Mouse (Mus musculus): ENCODE results near the gene Map3k9.
A peak's percentile ranks its signal among the peaks of the same experiment; 100 is the strongest.

Gene Map3k9

GRCm38 (mm10) chr12:81783301-81783700, 2.3 kb upstream of the Map3k9 start:
- DNase-seq = peak; percentile 29 to 60

- DNase-seq = peak in 1 of 2 experiments; percentile 30
These were observed 1.6 kb upstream of the Map3k9 start for GRCm38 (mm10) chr12:81782606-81783005.

DNA sequence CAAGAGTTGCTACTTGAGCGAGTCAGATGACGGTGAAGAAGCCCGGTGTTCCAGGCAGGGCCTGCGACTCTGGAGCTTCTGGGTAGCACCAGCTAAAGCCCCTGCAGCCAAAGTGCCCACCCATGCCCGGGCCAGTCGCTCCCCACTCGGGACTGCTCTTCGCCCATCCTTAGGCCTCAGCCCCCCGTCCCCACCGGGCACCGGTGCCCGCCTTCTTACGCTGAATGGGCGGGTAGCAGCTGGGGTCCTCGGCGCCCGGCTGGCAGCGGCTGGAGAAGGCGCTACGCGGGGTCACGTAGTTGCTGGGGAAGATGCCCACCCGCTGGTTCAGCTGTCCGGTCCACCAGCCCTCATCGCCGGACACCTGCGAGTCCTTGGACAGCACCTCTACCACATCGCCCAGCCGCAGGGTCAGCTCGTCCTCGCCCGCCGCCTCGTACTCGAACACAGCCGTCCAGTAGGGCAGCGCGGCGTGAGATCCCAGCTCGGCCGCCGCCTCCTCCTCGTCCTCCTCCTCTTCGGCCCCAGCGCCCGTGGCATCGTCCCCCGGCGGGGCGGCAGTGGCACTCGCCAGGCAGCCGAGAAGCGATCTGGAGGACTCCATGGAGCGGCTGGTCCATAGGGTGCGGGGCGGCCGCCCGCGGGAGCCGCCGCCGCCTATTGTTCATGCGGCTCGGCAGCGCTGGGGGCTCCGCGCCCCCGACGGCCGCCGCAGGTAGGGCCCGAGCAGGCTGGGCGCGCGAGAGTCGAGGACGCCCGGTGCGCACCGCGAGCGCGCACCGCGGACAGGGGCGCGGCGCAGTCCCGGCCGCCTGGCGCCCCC, 493 bp downstream of the Map3k9 start:
- peak; percentile 28 to 38 for DNase-seq

DNA sequence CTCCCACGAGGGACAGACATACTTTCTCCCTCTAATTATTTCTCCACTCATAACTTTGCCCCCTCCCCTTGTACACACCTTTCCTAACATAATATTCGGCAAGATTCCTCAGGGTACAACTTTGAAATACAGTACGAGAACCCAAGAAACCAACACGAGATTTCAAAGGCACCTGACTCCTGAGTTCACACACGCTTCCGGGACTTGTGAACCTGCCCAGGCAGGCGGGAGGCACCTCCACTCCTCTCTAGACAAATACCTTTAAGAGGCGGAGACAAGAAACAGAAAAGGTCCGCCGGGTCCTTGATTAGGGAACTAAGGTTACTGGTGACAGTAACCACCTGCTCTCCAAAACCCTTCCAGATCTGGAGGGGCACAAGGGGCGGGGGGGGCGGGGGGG, 1.1 kb downstream of the Map3k9 start:
- peak; percentile 42 to 69 for DNase-seq

DNA sequence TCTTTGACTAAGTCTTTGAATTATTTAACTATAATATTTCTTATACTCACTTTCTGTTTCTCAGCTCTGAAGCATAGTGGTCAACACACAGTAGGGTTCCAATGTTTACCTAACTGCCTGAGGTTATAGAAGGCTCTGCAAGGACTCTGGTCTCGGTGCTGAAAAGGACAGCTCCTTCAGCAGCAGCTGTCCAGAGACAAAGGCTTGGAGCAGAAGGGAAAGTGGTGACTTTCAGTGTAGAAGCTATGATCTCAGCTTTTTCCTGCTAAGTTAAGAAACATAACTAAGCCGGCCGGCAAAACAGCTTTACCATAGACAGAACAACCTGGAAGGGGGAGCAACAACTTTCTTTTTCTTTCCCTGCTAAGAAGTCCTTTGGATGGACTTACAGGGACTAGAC, 4.8 kb downstream of the Map3k9 start:
- DNase-seq = peak in 1 of 2 experiments; percentile 29

DNA sequence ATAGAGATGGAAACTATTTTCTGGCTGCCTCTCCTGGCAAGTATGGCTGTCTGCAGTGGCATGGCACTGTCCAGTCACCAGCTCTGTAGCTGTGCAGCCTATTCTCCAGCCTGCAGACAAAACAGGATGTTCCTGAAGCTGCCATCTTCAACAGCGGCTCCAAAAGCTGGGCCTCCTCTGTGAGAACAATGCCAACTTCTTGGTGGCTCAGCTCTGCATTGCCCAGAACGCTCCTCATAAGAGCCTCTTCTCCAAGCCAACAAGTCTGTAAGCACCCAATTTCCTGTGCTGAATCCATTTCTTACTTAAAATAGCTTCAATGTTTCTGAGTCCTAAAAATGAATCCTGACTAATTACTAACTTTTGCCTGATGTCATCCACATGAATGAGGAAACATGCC, 5.3 kb downstream of the Map3k9 start:
- no peak for DNase-seq

DNA sequence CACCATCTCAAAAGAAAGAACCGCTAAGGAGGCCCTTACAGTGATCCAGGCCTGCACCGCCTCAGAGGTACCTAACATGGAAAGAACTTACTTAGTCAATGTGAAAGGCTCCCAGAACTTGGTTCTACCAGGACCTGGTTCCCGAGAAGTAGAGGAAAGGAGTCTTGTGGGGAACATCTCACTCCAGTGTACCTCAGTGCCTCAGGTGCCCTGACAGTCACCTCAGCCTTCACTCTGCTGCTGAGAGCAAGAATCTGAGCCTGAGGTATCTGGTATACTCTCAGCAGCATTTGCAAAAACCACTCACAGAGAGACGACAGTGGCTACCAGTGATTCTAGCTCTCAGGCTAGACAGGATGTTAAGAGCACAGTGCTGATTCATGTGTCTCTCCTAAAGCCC, 6.8 kb downstream of the Map3k9 start:
- no peak for DNase-seq

DNA sequence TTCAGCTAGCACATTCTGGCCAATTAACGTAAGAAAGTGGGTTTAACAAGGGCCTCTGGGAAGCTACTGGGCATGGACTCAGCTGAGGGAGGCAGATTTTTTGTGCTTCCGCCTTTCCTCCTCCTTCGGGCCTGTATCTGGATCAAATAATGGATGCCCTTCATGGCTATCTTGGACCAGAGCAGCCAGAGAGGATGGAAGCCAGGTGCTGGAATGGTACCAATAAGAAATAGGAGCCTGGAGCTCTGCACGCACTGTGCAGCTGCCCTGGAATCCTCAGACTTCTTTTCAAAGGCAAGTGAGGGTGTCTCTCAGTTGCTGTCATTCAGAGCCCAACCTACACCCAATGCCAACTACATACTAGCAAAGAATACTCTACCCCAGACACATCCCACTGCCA, 11.5 kb downstream of the Map3k9 start:
- DNase-seq = no peak

GRCm38 (mm10) chr12:81765386-81765785, 15.6 kb downstream of the Map3k9 start:
- DNase-seq = no peak

DNA sequence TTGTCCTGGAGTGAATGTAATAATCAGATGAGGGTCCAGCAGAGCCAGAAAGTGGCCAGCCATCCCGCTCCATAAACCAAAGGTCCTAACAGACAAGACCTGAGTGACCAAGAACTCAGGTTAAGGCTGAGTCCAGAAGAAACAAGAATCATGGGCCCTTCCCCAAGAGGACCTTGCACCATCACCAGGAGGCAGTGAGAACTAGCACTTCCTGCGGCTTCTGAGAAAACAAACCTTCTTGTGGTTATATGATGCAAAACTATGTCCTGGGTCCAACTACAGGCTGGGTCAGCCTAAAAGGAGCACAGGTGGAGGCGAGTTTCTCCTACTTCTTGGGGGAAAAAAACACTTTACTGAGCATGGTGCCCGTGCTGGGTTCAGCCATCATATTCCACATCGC, 16.6 kb downstream of the Map3k9 start:
- no peak for DNase-seq

DNA sequence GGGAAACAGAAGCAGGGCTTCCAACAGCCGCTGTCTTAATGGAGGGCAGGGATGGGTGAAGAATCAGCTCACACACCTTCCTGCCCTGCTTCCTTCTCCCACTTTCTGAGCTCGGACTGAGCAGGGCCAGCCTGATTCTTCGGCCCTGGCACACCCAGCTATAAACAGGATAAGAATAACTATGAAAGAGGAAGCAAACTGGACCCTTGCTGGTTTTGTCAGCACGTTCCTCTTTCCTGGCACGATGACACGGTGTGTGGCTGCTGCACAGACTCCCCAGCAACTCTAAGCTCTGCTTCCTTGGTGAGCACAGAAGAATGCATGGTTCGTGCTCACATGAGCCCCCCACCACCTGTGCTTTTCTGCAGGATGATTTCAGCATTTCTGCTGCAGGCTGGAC, 26.3 kb downstream of the Map3k9 start:
- peak; percentile 62 to 69 for DNase-seq

- no peak for DNase-seq
These were observed 29.9 kb downstream of the Map3k9 start for GRCm38 (mm10) chr12:81751116-81751515.

DNA sequence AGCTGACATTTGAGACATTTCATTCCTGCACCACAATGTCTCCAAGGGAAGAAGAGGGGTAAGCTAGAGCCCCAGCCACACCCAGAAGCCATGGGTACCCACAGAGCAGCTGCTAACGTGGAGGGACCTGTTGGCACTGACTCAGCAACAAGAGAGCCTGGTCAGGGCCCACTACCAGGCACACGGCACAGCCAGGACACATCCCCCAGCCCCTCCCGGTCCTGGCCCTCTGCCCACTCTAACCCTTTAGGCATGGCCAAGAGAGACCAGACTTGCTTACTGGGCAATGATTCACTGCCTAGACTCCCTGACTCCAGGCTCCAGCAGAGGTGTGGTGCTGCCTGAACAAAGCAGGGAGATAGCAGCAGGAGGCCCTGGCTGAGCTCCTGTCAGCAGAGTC, 32.1 kb downstream of the Map3k9 start:
- no peak for DNase-seq

GRCm38 (mm10) chr12:81748021-81748576, 32.9 kb downstream of the Map3k9 start:
- DNase-seq = no peak

DNA sequence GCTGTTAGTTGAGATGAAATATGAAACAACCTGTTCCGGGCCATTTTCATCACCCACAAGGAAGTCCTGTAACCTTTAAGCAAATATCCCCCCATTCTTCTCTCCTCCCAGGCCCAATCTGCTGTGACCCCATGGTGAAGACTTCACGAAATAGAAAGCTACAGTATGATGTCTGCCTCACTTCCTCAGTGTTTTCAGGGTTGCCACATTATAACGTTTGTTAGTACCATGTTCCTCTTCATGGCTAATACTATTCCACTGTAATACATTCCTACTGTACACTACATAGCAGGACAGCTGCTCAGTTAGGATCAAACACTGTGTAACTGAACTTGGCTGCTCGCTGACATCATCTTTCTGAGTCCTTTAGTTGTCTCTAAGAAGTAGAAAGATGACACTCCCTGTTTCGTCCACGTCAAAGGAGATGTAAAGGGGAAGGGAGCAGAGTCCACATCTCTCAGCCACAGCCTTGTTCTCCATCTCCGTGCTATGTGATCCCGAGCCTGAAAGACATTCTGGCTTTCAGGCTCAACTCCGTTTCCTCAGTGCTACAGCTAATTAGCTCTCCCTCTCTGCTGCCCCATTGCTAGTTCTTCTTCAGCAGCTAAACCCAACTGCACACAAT, 34.5 kb downstream of the Map3k9 start:
- DNase-seq = no peak

DNA sequence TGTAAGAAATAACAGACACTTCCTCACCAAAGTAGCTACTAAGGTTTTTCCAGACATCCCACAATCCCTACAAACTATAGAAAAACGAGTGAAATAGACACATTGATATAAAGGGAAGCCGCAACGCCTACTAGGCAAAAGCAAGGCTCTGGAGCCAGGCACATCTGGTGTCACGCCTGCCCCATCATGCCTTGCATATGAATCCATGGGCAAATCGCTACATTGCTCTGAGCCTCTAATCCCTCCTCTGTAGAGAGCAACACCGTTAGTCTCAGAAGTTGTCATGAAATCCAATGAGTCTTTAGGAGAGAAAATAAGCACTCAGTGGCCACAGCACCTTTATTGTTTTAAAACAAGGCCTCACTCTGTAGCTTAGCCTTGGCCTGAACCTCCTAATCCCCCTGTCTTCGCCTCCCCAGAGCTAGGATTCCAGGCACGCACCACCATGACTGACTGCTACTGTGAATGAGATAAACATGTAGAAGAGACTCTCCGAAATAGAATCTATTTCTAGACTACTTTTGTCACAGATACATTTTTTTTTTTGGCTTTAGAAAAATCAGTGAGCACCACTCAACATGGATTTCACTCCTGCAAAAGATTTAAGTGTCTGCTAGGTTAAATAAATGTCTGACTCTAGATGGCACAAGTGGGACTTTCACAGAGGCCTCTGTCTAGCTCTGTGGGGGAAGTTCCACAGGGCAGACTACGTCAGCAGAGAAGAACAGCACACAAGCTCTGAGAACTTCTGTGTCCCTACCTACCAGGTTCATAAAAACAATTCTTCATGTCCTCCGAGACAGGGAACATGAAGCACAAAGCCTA, 45.5 kb downstream of the Map3k9 start:
- no peak for DNase-seq

GRCm38 (mm10) chr12:81726246-81726822, 54.6 kb downstream of the Map3k9 start:
- no peak for DNase-seq

DNA sequence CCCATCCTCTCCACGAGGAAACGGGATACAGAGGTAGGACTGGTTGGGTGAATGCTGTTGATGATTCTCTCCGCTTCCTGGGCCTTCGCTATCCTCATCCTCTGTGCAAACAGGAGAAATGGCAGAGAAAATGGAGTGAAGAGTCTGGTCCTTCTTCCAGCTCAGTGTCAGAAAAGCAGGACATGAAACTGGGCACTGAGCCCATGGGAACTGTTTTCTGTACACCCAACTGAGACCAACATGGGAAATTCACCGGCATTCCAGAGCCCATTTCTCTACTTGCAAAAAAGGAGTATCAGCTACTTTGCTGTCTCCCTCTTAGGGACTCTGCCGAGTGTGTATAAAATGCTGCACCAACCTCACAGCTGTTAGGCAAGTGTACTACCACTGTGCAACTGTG, 56.2 kb downstream of the Map3k9 start:
- no peak for DNase-seq

GRCm38 (mm10) chr12:81723375-81723774, 57.6 kb downstream of the Map3k9 start:
- DNase-seq = no peak

- peak in 1 of 2 experiments; percentile 9 for DNase-seq
These were observed 61.3 kb downstream of the Map3k9 start for GRCm38 (mm10) chr12:81719715-81720114.

DNA sequence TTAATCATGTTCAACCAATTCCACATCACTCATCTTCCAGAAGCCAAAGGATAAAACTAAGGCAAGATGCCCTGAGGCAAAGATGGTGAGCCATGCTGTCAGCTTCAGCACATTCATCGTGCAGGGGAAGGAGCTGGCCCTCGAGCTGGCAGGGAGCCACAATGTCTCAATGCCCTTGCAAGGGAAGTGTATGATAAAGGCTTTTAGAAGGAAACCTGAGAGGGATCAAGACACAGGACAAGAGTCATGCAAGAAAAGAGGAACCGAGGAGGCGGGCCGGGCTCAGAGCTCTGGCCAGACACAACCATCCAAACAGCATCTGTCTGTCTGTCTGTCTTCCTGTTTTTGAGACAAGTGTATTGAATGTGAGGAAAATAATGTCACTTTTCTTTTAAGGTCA, 61.8 kb downstream of the Map3k9 start:
- DNase-seq = peak; percentile 55 to 70

DNA sequence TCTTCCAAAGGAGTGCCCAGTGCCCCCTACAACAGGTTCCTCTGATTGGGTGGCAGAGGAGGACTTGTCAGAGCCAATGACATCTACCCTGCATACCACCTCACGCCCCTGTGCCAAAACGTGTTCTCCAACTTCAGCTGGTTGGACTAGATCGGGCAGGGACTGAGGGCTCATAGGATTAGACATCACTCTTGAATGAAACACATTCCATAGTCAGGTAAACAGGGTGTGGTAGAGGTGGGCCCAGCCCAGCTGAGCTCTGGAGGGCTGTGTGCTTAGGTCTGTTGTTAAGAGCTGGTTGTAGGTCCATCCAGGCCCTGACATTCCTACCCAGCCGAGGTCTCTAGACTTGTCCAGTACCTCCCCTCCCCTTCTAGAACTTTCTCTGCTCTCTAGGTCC, 68.4 kb downstream of the Map3k9 start:
- no peak for DNase-seq

- DNase-seq = no peak
These were observed 78.1 kb downstream of the Map3k9 start for GRCm38 (mm10) chr12:81702903-81703302.

Measured in lung, postnatal 4 days (tissue).